Mouse (Mus musculus) left cerebral cortex, postnatal 14 days (tissue): ENCODE results near the gene Pga5. TPM values are rescaled to one million over a fixed set of nuclear protein-coding genes. Genes with fewer than 3 reads are reported as not detected.

ENCODE experiments used
- DNase-seq, 2 experiments: peaks; one replicate each; pipeline ENCODE4 v3.0.0; 2021 to 2022; ENCODE audit warnings: low spot score in 2 of 2, mixed read lengths in 1 of 2
- intact Hi-C: fragments of 180-260 bp; cut with DNase I; formaldehyde crosslinking; loops from one replicate; pipeline ENCODE4 v1.15.1; 2025
- long read RNA-seq, 2 experiments: library from polyadenylated mRNA; stranded (forward); transcript quantifications; one replicate each; pipeline ENCODE4 v2.0.0; 2021
- total RNA-seq, 2 experiments: library from RNA; stranded (reverse); gene quantifications; 2 replicates each; pipeline ENCODE4 v1.2.3; 2021

Pga5 gene
- total RNA-seq = not detected
- long read RNA-seq, experiment 1 = 0 reads
- long read RNA-seq, experiment 2 = 0 reads

DNA sequence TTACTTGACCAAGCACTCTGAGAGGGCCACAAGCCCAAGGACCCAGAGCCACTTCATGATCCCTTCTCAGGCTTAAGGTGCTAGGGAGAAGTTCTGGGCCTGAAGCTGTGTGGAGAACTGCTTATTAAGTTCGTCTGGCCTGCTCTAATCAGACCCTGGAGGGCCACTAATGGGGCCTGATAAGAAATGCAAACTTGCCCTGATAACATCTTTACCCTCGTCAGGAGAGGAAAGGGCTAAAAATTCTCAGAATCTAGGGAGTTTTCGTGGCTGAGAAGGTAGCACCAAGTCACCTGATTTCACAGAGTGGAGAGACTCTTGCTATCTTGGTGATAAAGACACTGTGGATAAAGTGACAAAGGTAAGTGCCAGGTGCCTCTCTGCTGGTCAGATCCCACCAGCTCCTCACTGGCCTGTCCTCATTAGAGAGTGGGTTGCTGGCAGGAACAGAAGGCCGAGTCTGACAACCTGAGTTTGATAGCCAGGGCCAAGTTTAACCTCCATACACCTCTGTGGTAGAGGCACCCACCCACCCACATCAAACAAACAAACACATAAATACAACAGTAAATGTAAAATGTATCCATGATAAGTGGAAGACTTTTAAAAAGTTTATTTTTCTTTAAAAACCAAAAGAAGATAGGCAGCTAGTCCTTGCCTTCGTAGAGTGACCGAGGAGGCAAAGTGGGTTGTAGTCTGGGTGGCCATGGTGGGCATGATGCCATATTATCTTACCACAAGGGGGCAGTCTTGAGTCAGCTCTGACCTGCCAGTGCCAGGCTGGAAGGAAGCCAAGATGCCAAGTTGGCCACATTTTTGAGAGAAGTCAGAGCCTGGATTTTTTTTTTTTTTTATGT, at the start of gene Pga5:
TSS of gene Pga5 (minus strand) at position 157 of the 857 bp plus-strand sequence.
- intact Hi-C loops = loop anchor here (2.0 kb wide), 1 partner anchor 31 kb away; no protein-coding TSS in a partner anchor
- peak; percentile 86 to 89 for DNase-seq

DNA sequence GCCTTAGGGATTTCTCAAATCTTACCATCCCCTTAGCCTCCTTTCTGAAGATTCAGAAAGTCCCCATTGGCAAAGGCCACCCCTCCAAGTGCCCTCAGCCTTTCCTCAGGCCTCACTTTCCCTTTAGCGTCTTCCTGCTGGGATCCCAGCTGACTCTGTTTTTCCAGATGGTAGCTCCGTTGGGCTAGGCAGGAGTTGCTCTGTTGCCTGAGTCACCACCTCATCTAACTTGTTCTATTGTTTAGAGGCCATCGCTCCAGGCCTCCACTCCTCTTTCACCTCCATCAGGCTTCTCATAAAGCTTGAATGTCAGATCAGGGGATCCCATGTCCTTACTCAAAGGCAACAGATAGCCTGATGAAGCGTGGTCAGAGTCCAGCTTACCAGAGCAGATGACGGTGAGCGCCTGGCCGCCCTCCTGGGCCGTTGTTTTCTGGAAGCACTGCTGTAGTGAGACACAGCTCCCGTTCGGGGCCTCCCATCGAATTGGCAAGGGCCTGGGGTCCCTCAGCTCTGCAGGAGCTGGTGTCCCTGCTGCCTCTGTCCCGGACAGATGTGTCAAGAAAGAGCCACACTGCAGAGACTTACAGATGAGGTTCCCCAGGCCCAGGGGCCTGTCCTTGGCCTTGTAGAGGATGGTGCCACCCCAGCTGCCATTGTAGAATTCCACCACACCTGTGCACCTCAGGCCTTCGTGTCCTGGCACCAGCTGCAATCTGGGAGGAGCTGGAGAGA, 46.9 kb upstream of the Pga5 start:
- intact Hi-C loops = no loop called here
- no peak for DNase-seq

DNA sequence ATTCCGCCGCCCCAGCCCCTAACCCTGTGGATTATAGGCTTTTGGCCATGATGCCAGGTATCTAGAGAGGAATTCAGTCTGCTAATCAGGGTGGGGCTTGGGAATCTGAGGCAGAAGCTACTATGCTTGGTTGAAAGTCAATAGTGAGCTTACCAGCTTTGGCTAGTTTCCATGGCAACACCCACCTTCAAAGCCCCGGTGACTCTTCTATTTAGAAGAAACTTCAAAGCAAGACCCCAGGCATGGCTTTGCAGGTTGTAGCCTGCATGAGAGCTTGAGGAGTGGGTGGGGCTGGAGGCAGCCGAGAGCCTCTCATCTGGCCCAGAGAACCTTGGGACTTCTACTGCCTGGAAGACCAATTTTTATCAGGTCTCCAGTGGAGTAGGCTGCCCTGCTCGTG, 45.8 kb upstream of the Pga5 start:
- DNase-seq = no peak
- intact Hi-C loops = no loop called here

- intact Hi-C loops = no loop called here
Observed at GRCm38 (mm10) chr19:10723084-10723483, 45.2 kb upstream of the Pga5 start.

DNA sequence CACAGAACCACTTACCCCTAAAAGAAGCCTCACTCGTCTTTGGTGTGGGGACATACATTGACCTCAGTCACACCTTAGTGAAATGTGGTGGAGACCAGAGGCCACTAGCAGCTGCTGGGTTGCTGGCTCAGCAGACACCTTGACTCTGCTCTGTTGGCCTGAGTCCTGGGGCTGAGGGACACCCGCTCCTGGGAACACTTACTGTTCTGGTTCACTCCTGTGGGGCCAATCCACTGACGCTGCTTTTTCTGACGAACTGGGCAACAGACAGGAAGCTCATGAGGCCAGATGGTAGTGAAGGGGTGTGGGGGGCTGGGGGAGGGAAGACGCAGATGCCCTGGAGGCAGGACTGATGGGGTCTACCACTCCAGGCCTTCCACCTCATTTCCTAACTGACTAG, 43.2 kb upstream of the Pga5 start:
- intact Hi-C loops = no loop called here
- no peak for DNase-seq

More at GRCm38 (mm10) chr19:10723084-10723483, 45.2 kb upstream of the Pga5 start:
- no peak for DNase-seq

DNA sequence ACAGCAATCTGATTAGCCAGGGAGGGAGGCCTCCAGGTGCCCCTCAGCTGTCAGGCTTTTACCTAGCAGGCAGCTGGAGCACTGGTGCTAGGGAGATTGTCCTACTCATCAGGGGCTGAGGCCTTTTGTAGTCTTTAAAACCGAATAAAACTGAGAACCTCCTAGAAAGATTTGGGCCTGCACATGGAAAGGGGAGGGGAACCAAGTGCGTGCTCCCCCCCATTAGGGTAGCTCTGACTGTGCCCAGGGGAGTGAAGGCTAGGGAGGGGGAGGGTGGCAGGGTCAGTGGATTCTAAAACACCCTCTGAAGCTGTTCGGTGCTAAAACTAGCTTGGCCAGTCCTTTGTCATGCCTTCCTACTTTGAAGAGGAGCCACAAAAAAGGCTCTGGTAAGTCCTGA, 42.7 kb upstream of the Pga5 start:
- DNase-seq = no peak
- intact Hi-C loops = no loop called here

DNA sequence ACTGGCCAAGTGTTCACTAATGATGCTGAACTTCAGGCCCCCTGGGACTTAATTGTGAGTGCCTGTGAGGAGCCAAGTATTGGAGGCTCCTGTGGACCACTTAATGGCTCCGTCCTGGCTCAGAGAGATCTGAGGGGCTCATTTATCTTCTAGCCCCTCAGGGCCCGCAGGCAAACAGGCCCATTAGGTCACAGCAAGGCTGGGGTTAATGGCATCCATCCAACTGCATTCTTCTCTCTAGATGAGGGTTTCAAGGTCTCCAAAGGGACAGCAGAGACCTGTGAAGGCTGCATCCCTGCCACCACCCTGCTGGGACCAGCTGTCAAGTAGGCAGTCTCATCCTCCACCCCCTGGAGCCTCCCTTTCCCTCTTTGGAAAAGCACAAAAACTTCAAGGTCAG, 41.9 kb upstream of the Pga5 start:
- DNase-seq = no peak
- intact Hi-C loops = loop anchor here (10.0 kb wide), 1 partner anchor 235 kb away; no protein-coding TSS in a partner anchor

- intact Hi-C loops = loop anchor here (10.0 kb wide), 1 partner anchor 236 kb away; no protein-coding TSS in a partner anchor
- DNase-seq = peak in 1 of 2 experiments; percentile 47
Observed at GRCm38 (mm10) chr19:10718251-10718775, 40.4 kb upstream of the Pga5 start.

DNA sequence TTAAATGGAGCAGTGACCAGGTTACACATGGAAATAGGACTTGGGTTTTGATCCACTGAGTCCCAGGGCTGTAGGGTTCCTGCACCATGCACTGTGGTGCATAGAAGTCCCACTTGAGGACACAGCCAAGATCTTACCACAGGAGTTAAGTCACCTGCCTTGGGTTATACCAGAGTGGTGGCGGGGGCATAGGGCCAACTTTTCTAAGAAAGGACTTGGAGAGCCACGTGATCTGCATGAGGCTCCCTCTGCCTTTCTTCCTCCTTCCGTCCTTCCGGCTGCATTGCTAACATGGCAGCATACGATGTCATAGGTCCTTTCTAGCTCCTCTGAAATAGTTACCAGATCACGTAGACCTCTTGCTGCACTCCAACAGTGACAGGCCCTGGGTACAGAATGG, 37.6 kb upstream of the Pga5 start:
- intact Hi-C loops = loop anchor here (2.0 to 10.0 kb wide), 2 partner anchors 153 to 239 kb away; partner anchors contain the start of gene Tmem132a
- DNase-seq = no peak

- peak; percentile 80 to 85 for DNase-seq
Observed at GRCm38 (mm10) chr19:10714682-10715475, 37.0 kb upstream of the Pga5 start.

DNA sequence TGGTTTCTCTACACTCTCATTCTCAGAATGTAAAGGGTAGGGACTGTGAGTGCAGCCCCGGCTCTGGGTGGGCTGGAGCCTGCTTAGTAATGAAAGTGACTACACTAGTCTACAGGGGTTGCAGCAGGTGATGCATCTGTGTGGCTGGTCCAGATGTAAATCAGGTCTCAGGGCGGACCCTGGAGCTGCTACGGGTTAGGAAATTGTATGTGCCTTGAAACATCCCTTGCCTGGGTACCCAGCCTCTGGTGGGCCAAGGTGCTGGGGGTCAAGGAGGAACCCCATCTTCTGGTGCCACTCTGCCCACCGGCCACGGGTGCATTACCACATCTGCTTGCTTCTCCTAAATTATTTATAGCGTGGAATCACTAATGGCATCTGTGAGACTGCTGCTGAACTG, 36.3 kb upstream of the Pga5 start:
- no peak for DNase-seq
- intact Hi-C loops = loop anchor here (2.0 to 10.0 kb wide), 2 partner anchors 155 to 241 kb away; partner anchors contain the start of gene Tmem132a

More at GRCm38 (mm10) chr19:10714682-10715475, 37.0 kb upstream of the Pga5 start:
- intact Hi-C loops = loop anchor here (2.0 to 10.0 kb wide), 2 partner anchors 154 to 240 kb away; partner anchors contain the start of gene Tmem132a

DNA sequence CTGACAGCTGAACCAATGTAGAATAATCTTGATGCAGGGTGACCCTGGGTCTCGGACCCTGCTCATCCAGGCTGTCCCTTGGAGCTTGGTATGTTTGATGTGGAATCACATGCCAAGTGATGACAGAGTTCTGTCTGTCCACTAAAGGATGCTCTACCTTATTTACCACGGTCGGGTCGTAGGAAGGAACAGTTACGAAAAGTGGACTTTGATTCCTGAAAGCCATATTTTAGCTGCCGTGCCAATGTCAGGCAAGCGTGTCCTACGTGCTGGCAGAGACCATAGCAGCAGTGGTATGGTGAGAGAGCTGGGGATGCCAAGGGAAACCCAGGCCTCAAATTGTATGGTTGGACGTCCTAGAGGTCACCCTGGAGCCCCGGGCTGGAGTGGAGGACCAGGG, 35.7 kb upstream of the Pga5 start:
- DNase-seq = no peak
- intact Hi-C loops = loop anchor here (10.0 kb wide), 1 partner anchor 241 kb away; no protein-coding TSS in a partner anchor

DNA sequence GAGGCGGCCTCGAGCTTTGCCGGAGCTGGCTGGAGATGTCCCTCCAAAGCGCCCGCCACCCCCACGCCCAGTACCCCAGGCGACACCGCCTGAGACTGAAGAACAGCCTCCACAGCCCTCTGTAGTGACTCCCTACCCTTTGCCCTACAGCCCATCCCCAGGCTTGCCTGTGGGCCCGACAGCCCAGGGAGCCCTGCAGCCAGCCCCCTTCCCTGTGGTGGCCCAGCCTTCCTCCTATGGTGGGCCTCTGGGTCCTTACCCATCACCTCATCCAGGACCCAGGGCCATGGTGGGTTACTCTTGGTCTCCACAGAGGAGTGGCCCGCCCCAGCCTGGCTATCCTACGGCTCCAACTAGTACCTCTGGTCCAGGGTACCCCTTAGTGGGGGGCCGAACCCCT, 34.8 kb upstream of the Pga5 start:
- intact Hi-C loops = loop anchor here (10.0 kb wide), 1 partner anchor 242 kb away; no protein-coding TSS in a partner anchor

DNA sequence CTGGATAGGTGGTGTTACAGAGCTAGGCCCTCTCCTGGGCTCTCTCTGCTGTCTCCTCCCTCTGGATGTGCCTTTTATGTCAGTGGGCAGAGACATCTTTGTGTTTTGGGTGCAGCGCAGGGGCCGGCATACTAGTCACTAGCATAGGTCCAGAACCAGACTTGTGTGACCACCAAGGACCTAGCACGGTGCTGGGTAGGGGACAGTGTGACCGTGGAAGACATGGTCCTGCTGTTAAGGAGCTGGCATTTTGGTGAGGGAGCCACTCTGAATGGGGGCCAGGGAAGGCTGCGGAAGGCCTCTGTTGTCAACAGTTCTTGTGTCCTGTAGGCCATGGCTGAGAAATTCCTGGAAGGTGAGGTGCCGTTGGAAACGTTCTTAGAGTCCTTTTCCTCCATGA, 34.3 kb upstream of the Pga5 start:
- intact Hi-C loops = loop anchor here (10.0 kb wide), 1 partner anchor 243 kb away; no protein-coding TSS in a partner anchor
- no peak for DNase-seq

More for the DNA sequence above, 34.8 kb upstream of the Pga5 start:
- DNase-seq = no peak

DNA sequence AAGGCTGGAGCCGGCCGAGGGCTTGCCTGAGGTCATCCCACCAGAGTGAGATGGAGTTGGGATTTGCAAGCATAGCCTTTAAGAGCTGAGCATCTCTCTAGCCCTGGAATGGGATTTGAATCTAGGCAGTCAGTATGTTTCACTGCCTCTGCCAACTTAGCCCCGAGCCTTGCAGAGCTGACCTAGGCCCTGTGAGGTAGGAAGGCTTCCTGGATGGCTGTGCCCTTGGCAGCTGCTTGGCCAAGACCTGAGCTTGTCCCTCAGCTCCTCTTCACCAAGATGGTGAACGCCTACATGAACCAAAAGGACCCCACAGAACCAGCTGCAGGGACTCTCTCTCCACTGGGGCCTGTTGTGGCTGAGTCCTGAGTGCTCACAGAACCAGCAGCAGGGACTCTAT, 32.9 kb upstream of the Pga5 start:
- no peak for DNase-seq
- intact Hi-C loops = loop anchor here (10.0 kb wide), 1 partner anchor 244 kb away; no protein-coding TSS in a partner anchor

DNA sequence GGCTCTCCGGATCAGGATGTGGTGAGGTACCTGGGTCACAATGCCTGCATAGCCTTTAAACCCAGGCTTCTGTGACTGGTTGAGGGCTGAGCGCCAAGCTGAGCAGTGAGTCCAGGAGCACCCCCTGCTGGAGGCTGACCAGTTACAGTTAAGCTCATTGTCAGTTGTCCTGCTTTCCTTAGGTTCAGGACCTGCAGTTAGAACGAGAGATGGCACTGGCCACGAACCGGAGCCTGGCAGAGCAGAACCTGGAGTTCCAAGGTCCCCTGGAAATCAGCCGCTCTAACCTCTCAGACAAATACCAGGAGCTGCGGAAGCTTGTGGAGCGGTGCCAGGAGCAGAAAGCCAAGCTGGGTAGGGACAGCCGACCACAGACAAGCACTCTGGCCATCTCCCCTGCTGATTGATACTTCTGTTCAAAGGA, 32.2 kb upstream of the Pga5 start:
- peak; percentile 75 to 77 for DNase-seq
- intact Hi-C loops = loop anchor here (10.0 kb wide), 1 partner anchor 245 kb away; no protein-coding TSS in a partner anchor

DNA sequence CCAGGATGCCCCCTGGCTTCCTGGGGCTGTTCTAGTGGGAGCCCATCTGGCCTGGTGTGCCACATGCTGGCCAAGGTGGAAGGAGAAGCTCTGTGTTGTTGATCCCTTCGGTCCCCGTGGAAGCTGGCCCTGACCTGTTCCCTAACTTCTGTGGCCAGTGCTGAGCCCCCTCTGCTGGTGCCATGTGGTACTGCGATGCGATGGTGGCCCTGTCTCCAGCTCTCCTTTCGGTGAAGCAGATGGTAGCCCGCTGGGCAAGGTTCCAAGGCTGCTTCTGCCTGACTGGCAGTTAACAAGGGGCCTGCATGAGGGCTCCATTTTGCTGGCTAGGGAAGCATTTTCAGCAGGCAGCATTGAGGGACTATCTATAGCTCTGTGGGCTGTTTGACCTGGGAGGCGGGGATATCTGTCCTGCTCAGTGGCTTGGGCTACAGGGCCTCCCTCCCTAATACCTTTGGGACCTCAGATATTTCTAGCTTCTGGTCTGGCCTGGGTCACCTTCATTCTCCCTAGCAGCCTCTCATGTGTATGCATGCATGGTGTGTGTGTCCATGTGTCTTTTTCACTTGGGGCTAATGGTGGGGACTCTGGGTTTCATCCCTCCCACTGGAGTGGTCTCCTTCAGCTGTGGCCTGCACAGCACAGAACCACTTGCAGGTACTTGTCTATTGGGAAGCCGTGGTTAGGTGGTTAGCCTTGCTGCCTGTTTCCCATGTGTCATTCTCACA, 31.7 kb upstream of the Pga5 start:
- intact Hi-C loops = loop anchor here (2.0 to 10.0 kb wide), 2 partner anchors 31 to 245 kb away; partner anchors contain the start of gene Pga5
- peak; percentile 98 to 99 for DNase-seq

GRCm38 (mm10) chr19:10708900-10709299, 31.0 kb upstream of the Pga5 start:
- intact Hi-C loops = loop anchor here (2.0 kb wide), 1 partner anchor 30 kb away; the partner anchor contains the start of gene Pga5
- DNase-seq = no peak
